Mouse (Mus musculus) B cell, adult 2 months (primary cell): Measurements from ENCODE around the gene Mllt10.
A peak's percentile ranks its signal among the peaks of the same experiment; 100 is the strongest.

Experiments
- DNase-seq, 2 experiments: peaks; one replicate each; pipeline ENCODE4 v3.0.0; 2022

Mllt10 gene

GRCm38 (mm10) chr2:18055016-18055928 is at the start of gene Mllt10:
Gene Mllt10 (plus strand): TSS chr2:18055237.
- DNase-seq, result peak; percentile 40 to 42

GRCm38 (mm10) chr2:18011226-18011625 is 43.8 kb upstream of the Mllt10 start:
- DNase-seq, result no peak

- DNase-seq, result no peak
Measured at GRCm38 (mm10) chr2:18012866-18013265, 42.2 kb upstream of the Mllt10 start.

DNA sequence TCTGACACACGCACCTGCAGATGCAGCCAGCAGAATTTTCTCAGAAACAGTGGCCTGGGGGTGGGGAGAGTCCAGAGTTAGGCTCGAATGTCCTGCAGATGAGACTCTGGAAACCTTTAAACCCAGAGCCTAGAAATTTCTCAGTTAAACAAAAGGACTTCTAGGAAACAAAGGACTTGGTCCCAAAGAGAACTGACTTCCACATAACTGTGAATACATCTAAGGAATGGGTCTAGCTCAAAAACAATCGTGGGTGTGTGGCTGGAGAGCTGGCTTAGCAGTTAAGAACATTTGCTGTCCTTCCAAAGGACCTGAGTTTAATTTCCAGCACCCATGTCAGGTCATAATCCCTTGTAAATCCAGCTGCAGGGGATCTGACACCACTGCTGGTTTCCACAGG is 39.5 kb upstream of the Mllt10 start:
- DNase-seq, result no peak

DNA sequence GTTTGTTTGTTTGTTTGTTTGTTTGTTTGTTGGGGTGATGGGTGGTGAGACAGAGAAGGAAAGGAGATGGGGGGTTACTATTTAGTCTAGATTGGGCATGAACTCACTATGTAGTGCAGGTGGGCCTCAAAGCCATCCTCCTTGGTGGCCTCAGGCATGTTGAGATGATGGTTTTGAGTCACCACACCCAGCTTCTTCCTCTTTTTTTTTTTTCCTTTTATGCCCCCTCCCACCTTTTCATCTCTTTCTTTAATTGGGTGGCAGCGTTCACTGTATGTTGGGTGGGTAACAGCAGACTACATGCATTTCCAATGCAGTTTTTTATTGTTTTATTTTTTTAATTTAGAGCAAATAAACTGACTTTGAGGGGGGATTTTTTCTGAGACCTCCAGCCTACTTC is 38.4 kb upstream of the Mllt10 start:
- no peak for DNase-seq

DNA sequence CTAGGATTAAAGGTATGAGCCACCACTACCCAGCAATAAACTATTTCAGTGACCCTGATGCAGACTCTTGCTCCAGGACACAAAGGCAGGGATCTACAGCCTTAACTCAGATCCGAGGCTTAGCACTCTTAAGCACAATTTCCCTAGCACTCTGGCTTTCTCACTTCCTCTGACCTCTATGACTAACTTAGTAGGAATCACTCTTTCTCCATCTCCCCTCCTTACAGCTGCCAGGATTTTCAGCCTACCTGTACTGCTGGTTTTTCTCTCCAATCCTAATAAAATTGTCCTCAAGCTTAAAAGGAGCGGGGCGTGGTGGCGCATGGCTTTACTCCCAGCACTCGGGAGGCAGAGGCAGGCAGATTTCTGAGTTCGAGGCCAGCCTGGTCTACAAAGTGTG is 37.7 kb upstream of the Mllt10 start:
- no peak for DNase-seq

- no peak for DNase-seq
Measured at GRCm38 (mm10) chr2:18019122-18019521, 35.9 kb upstream of the Mllt10 start.

GRCm38 (mm10) chr2:18022886-18023285 is 32.2 kb upstream of the Mllt10 start:
- DNase-seq, result no peak

DNA sequence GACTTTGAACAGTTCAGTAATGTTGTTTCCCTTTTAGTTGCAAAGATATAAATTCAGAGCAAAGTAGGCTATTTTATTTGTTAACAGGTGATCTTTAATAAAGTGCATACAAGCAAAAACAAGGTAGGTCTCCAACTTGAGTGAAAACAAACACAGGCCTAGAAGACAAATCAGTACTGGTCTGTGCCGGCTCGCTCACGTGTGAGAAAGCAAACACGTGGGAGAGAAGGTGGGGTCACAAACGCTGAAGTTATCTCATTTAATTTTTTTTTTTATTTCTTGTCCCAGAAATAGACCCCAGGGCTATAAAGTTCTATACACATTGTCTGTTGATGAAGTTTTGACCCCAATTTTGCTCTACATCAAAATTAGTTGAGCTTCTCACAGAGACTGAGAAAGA is 29.9 kb upstream of the Mllt10 start:
- DNase-seq, result no peak

GRCm38 (mm10) chr2:18025781-18026115 is 29.3 kb upstream of the Mllt10 start:
- no peak for DNase-seq

DNA sequence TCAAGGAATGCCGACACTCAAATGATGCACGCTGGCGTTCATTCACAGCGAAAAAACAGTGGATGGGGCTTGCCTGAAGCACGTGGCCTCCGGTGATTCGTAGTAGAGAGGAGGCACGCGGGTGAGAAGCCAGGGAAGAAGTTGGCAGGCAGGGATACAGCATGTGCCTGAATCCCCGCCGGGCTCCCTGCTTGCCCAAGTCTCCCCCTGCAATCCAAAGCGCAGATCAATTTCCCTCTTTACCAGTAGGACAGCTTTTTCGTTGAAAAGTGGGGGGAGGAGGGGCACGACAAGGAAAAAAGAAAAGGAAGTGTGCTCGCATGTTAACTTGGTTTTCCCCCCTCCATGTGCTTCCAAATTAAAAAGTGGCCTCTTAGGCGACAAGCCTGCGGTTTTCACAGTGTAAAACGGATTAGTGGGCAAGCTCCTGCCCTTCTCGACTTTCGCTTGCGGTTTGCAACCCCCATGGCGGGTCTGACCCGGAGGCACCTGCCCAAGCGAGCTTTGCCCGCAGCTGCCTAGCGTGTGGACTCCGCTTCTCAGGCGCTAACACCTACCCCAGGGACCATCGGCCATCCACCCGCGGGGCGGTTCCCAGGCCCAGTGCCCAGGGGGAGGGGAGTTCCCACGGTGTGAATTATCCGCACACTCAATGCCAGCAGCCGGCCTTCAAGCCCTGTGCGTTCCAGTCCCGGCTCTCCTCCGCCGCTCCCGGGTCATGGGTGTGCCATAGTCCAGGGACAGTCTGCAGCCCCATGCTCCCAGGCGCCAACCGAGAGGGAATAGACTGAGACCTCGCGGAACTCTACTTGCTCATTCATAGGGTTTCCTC is 28.7 kb upstream of the Mllt10 start:
- peak; percentile 47 to 55 for DNase-seq

DNA sequence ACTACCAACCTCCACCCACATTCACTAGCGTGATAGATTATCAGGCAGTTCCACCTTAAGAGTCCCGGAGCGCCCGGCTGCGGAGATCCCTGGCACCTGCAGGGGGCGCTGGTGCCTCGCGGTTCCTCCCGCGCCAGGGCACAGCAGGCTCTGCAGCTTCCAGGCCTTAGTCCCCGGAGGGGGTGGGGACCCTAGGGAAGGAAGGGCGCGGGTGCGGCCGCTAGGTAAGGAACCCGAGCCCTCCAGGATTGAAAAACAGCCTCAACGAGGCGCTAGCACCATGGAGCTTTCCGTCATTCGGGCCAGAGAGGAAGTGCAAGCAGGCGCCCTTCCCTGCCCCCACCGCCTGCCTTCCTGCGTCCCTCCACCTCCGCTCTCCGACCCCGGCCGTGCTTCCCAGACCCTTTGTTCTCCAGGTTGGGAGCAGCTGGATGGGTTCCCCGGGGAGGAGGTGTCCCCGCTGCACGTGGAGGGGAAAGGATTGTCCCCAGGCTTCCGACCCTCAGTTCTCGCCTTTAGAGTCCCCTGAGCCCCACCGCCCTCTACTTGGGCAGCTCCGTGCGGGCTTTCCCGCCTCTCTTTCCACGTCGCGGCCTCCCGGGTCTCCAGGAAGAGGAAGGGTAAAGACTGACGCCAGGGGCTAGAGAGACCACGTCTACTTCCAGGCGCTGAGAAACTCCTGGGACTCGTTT is 27.4 kb upstream of the Mllt10 start:
- DNase-seq, result peak; percentile 94 to 95

GRCm38 (mm10) chr2:18028140-18029021 is 26.7 kb upstream of the Mllt10 start:
- peak; percentile 62 to 70 for DNase-seq

DNA sequence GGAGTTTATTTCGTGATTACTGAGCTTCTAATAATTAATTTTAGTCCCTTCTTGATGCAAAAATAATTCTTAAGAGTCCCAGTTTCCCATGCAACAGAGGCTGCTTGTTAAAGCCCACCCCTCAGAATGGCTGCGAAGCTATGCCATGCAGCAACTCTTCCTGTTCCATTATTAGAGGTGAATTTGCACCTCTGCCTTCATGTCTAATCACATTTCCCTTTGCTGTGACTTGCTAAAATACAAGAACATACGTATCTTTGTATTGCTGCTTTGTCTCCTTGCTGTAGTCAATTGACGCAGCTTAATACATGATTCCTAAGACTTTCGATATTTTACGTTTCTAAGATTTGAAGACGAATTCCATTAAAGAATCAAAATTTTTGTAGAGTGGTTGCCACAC is 25.4 kb upstream of the Mllt10 start:
- DNase-seq, result no peak

DNA sequence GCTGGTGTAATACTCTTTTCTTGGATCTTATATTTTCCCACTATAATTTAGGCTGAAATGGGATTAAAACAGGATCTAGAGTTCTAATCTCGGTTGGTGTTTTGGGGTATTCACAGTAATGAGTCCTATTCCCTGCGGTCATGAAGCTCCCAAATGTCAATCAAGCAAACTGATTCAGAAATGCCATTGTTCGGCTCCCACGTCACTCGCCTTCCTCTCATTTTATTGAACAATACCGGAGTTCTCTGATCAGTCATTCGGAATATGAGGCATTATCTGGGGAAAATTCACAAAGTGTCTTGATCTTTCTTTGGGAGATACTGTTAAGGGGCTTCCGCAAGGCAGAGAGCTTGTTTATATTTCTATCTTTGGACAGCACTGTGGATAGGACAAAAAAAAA is 24.5 kb upstream of the Mllt10 start:
- no peak for DNase-seq

GRCm38 (mm10) chr2:18031271-18031821 is 23.7 kb upstream of the Mllt10 start:
- peak in 1 of 2 experiments; percentile 13 for DNase-seq

- DNase-seq, result no peak
Measured at GRCm38 (mm10) chr2:18031831-18032537, 23.1 kb upstream of the Mllt10 start.

DNA sequence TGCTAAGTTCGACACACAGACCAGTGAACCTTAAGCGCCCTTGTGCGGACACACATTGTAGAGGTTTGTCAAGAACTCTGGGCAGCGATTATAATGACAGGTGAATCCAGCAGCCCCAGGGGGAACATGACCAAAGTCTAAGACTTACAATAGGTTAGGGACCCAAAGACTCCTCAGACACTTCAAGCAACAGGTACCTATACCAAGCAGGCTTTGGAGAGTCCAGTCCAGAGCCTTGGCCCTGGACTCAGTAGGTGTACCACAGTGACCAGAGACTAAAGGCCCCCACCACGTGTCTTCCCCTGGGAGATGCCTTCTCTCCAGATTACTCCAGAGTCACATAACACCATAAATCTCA is 22.5 kb upstream of the Mllt10 start:
- DNase-seq, result no peak

GRCm38 (mm10) chr2:18033166-18034108 is 21.6 kb upstream of the Mllt10 start:
- no peak for DNase-seq
